Mouse (Mus musculus) heart, postnatal 0 days (tissue): Measurements from ENCODE around the gene Pex16. TPM values are rescaled to one million over a fixed set of nuclear protein-coding genes. Genes with fewer than 3 reads are reported as not detected.

Experiments used
- ATAC-seq: fragments of 200-750 bp; cut with Nextera tagmentation; 2 replicates; pipeline ENCODE4 v1.8.0; 2017; ENCODE audit warnings: low read depth, moderate number of reproducible peaks, moderate library complexity; ENCODE audit not compliant: insufficient read depth
- DNase-seq: peaks from one replicate; pipeline ENCODE4 v3.0.0-alpha.2; 2016; ENCODE audit warnings: low spot score
- H3K27ac ChIP-seq: fragments of 300-500 bp; sonication (generic); 2 replicates; pipeline ENCODE4 v1.5.1; 2014; ENCODE audit warnings: low read depth, mild to moderate bottlenecking
- H3K27me3 ChIP-seq: fragments of 300-500 bp; sonication (generic); 2 replicates; pipeline ENCODE4 v1.6.1; 2014; ENCODE audit warnings: low read length, mixed read lengths; ENCODE audit not compliant: control insufficient read depth, insufficient read depth
- H3K36me3 ChIP-seq: fragments of 300-500 bp; sonication (generic); replicated peaks from 2 replicates; pipeline ENCODE4 v1.6.1; 2014; ENCODE audit warnings: low read length, mixed read lengths; ENCODE audit not compliant: control insufficient read depth, insufficient read depth
- H3K4me1 ChIP-seq: fragments of 300-500 bp; sonication (generic); 2 replicates; pipeline ENCODE4 v1.6.1; 2014; ENCODE audit warnings: antibody characterized with exemption; ENCODE audit not compliant: control insufficient read depth, insufficient read depth
- H3K4me2 ChIP-seq: fragments of 300-500 bp; sonication (generic); 2 replicates; pipeline ENCODE4 v1.6.1; 2014; ENCODE audit warnings: low read depth, mild to moderate bottlenecking, low read length, moderate library complexity
- H3K4me3 ChIP-seq: fragments of 300-500 bp; sonication (generic); 2 replicates; pipeline ENCODE4 v1.5.1; 2014; ENCODE audit warnings: low read depth, low read length
- H3K9ac ChIP-seq: fragments of 300-500 bp; sonication (generic); replicated peaks from 2 replicates; pipeline ENCODE4 v1.6.1; 2014; ENCODE audit warnings: low read depth, low read length, mixed read lengths
- H3K9me3 ChIP-seq: fragments of 300-500 bp; sonication (generic); replicated peaks from 2 replicates; pipeline ENCODE4 v1.6.1; 2016; ENCODE audit warnings: low read length; ENCODE audit not compliant: control insufficient read depth
- CTCF ChIP-seq: IDR thresholded peaks from 2 replicates; pipeline ENCODE4 v1.5.1; 2016; ENCODE audit warnings: antibody characterized with exemption, control low read depth, low read depth
- EP300 ChIP-seq: IDR thresholded peaks from 2 replicates; pipeline ENCODE4 v1.6.1; 2016; ENCODE audit warnings: antibody characterized with exemption, low read depth
- WGBS: fragments of 180-500 bp; shearing (Covaris S2); extraction: QIAGEN DNeasy Blood & Tissue Kit; methylation state at CpG from one replicate; pipeline ENCODE4 v1.1.7; 2014; 5-methylcytosine and 5-hydroxymethylcytosine counted together
- polyA plus RNA-seq: library from polyadenylated mRNA; unstranded; fragments of >200 nt; fragmentation: Nextera tagmentation; extraction: Ambion mirVana; gene quantifications from 2 replicates; pipeline ENCODE4 v1.2.1, GENCODE M21; 2015
- total RNA-seq: library from RNA; depleted of rRNA; stranded (reverse); fragments of >200 nt; gene quantifications from 2 replicates; pipeline ENCODE4 v1.2.3, GENCODE M21; 2014; ENCODE audit warnings: low replicate concordance

Pex16 gene
- total and polyA plus RNA-seq, 2 experiments from 2014 or later = 14.1 to 27.7 TPM

- DNase-seq = no peak
- no peak overlapping the region for H3K4me3 ChIP-seq
- H3K4me1 ChIP-seq = peaks cover 10% of the 10 kb centered on the region
- no peaks in the 10 kb centered on the region for H3K9me3 ChIP-seq
- no peak overlapping the region for H3K9ac ChIP-seq
- WGBS = 85% methylated on average over 30 of the region's 30 CpGs
- peaks cover 22% of the 10 kb centered on the region for H3K27me3 ChIP-seq
- H3K36me3 ChIP-seq = peaks cover 12% of the 10 kb centered on the region; the same call in 1 of the 2 replicates
- no peak for TF ChIP-seq EP300
- no peak for TF ChIP-seq CTCF
- H3K27ac ChIP-seq = no peak overlapping the region
- ATAC-seq = no peak
- H3K4me2 ChIP-seq = no peak overlapping the region
Observed at GRCm38 (mm10) chr2:92386821-92387570, 12.5 kb downstream of the Pex16 start.

GRCm38 (mm10) chr2:92387646-92388045 is 13.2 kb downstream of the Pex16 start:
- no peak for DNase-seq
- no peak overlapping the region for H3K27ac ChIP-seq
- H3K36me3 ChIP-seq = peaks cover 5% of the 10 kb centered on the region; the same call in 1 of the 2 replicates
- TF ChIP-seq CTCF (no peak), EP300 (no peak)
- no peak for ATAC-seq
- H3K4me2 ChIP-seq = no peak overlapping the region
- H3K4me1 ChIP-seq = peaks cover 16% of the 10 kb centered on the region
- H3K9ac ChIP-seq = no peak overlapping the region
- peaks cover 24% of the 10 kb centered on the region for H3K27me3 ChIP-seq
- H3K4me3 ChIP-seq = no peak overlapping the region
- 70% methylated on average over 4 of the region's 4 CpGs for WGBS
- H3K9me3 ChIP-seq = no peaks in the 10 kb centered on the region

GRCm38 (mm10) chr2:92388081-92388517 is 13.6 kb downstream of the Pex16 start:
- no peak overlapping the region for H3K4me2 ChIP-seq
- H3K9ac ChIP-seq = no peak overlapping the region
- H3K4me1 ChIP-seq = peaks cover 16% of the 10 kb centered on the region

GRCm38 (mm10) chr2:92388891-92389641 is 14.6 kb downstream of the Pex16 start:
- WGBS = 3% methylated on average over 57 of the region's 62 CpGs
- H3K4me2 ChIP-seq = peak overlapping the region; percentile 67
- peaks cover 16% of the 10 kb centered on the region for H3K4me1 ChIP-seq
- H3K27ac ChIP-seq = peak overlapping the region; percentile 48
- H3K9me3 ChIP-seq = no peaks in the 10 kb centered on the region
- no peaks in the 10 kb centered on the region for H3K36me3 ChIP-seq
- H3K27me3 ChIP-seq = peaks cover 34% of the 10 kb centered on the region
- DNase-seq = peak; percentile 70
- peak overlapping the region; percentile 41 for H3K9ac ChIP-seq
- H3K4me3 ChIP-seq = peak overlapping the region; percentile 57
- ATAC-seq = peak; percentile 76
- TF ChIP-seq CTCF = no peak
- TF ChIP-seq EP300 = no peak

More at GRCm38 (mm10) chr2:92388081-92388517, 13.6 kb downstream of the Pex16 start:
- H3K27me3 ChIP-seq = peaks cover 28% of the 10 kb centered on the region
- peaks cover under 1% of the 10 kb centered on the region; the same call in 1 of the 2 replicates for H3K36me3 ChIP-seq
- TF ChIP-seq CTCF (no peak), EP300 (no peak)
- ATAC-seq (no peak), DNase-seq (no peak)
- H3K9me3 ChIP-seq = no peaks in the 10 kb centered on the region
- H3K27ac ChIP-seq = no peak overlapping the region
- H3K4me3 ChIP-seq = peak overlapping the region; percentile 57; the same call in 1 of the 2 replicates
- 53% methylated on average over 3 of the region's 3 CpGs for WGBS

- Histone ChIP-seq H3K4me1 (peaks cover 16% of the 10 kb centered on the region), H3K4me3 (peak overlapping the region; percentile 57), H3K27ac (no peak overlapping the region), H3K9me3 (no peaks in the 10 kb centered on the region), H3K4me2 (peak overlapping the region; percentile 67), H3K9ac (no peak overlapping the region; the same call in 1 of the 2 replicates), H3K27me3 (peaks cover 39% of the 10 kb centered on the region), H3K36me3 (no peaks in the 10 kb centered on the region)
- DNase-seq = no peak
- ATAC-seq = 0 out of 2 replicates have a peak, but pooled peaks have one; percentile 1
- 12% methylated on average over 10 of the region's 10 CpGs for WGBS
- no peak for TF ChIP-seq CTCF
- no peak for TF ChIP-seq EP300
Observed at GRCm38 (mm10) chr2:92389645-92390044, 15.2 kb downstream of the Pex16 start.
